Mouse (Mus musculus) kidney, embryonic 16.5 days (tissue): Measurements from ENCODE around the gene Ccdc70. TPM values are rescaled to one million over a fixed set of nuclear protein-coding genes. Genes with fewer than 3 reads are reported as not detected.

ENCODE experiments used
- ATAC-seq: fragments of 200-750 bp; cut with Nextera tagmentation; 2 replicates; pipeline ENCODE4 v1.8.0; 2017; ENCODE audit warnings: moderate TSS enrichment; ENCODE audit not compliant: low FRiP score, low TSS enrichment
- H3K27ac ChIP-seq: fragments of 300-500 bp; sonication (generic); 2 replicates; pipeline ENCODE4 v1.5.1; 2014; ENCODE audit warnings: low read length
- H3K27me3 ChIP-seq: fragments of 300-500 bp; sonication (generic); 2 replicates; pipeline ENCODE4 v1.6.1; 2014; ENCODE audit warnings: low read length, control low read depth, mixed read lengths; ENCODE audit not compliant: insufficient read depth
- H3K36me3 ChIP-seq: fragments of 300-500 bp; sonication (generic); 2 replicates; pipeline ENCODE4 v1.6.1; 2014; ENCODE audit warnings: low read length, control low read depth, mixed read lengths; ENCODE audit not compliant: insufficient read depth
- H3K4me1 ChIP-seq: fragments of 300-500 bp; sonication (generic); 2 replicates; pipeline ENCODE4 v1.6.1; 2014; ENCODE audit warnings: low read length, control low read depth, mixed read lengths; ENCODE audit not compliant: insufficient read depth
- H3K4me2 ChIP-seq: fragments of 300-500 bp; sonication (generic); replicated peaks from 2 replicates; pipeline ENCODE4 v1.6.1; 2014; ENCODE audit warnings: low read depth, low read length
- H3K4me3 ChIP-seq: fragments of 300-500 bp; sonication (generic); 2 replicates; pipeline ENCODE4 v1.5.1; 2014; ENCODE audit warnings: mild to moderate bottlenecking, low read length
- H3K9ac ChIP-seq: fragments of 300-500 bp; sonication (generic); replicated peaks from 2 replicates; pipeline ENCODE4 v1.6.1; 2014; ENCODE audit warnings: low read length
- H3K9me3 ChIP-seq: fragments of 300-500 bp; sonication (generic); 2 replicates; pipeline ENCODE4 v1.6.1; 2016; ENCODE audit warnings: low read length, control low read depth
- WGBS: fragments of 180-500 bp; shearing (Covaris S2); extraction: QIAGEN DNeasy Blood & Tissue Kit; methylation state at CpG from one replicate; pipeline ENCODE4 v1.1.7; 2014; 5-methylcytosine and 5-hydroxymethylcytosine counted together
- polyA plus RNA-seq: library from polyadenylated mRNA; unstranded; fragments of >200 nt; fragmentation: Nextera tagmentation; extraction: Ambion mirVana; gene quantifications from 2 replicates; pipeline ENCODE4 v1.2.1, GENCODE M21; 2015

Ccdc70 gene
- polyA plus RNA-seq, 1 experiment from 2014 or later = not detected

- Histone ChIP-seq H3K9ac (no peak overlapping the region), H3K4me3 (no peak overlapping the region), H3K36me3 (no peaks in the 10 kb centered on the region), H3K27ac (no peak overlapping the region), H3K27me3 (no peaks in the 10 kb centered on the region), H3K4me2 (no peak overlapping the region), H3K4me1 (no peaks in the 10 kb centered on the region), H3K9me3 (no peaks in the 10 kb centered on the region)
- 55% methylated on average over 7 of the region's 7 CpGs for WGBS
- ATAC-seq = no peak
These were observed 52.7 kb downstream of the Ccdc70 start for GRCm38 (mm10) chr8:22022244-22022643.

Other genes with a start within 250 kb of the Ccdc70 start
- not detected in 2 replicates for gene Defa24, start 235.3 kb upstream of the Ccdc70 start, polyA plus RNA-seq
- gene Defb50, start 146.2 kb upstream of the Ccdc70 start, polyA plus RNA-seq = not detected in 2 replicates
- gene Defb2, start 129.8 kb upstream of the Ccdc70 start, polyA plus RNA-seq = not detected in 2 replicates
- gene Defb10, start 110.9 kb upstream of the Ccdc70 start, polyA plus RNA-seq = not detected in 2 replicates
- not detected in 2 replicates for gene Defb9, start 84.4 kb upstream of the Ccdc70 start, polyA plus RNA-seq
- gene Defb11, start 63.4 kb upstream of the Ccdc70 start, polyA plus RNA-seq = not detected in 2 replicates
- not detected in 2 replicates for gene Defb15, start 37.1 kb upstream of the Ccdc70 start, polyA plus RNA-seq
- gene Defb35, start 31.4 kb upstream of the Ccdc70 start, polyA plus RNA-seq = not detected in 2 replicates
- not detected in 2 replicates for gene Defb13, start 23.0 kb upstream of the Ccdc70 start, polyA plus RNA-seq
- not detected in 2 replicates for gene Fam90a1a, start 11.1 kb upstream of the Ccdc70 start, polyA plus RNA-seq
- 0.67 and 0.72 TPM in 2 replicates for gene Atp7b, start 90.5 kb downstream of the Ccdc70 start, polyA plus RNA-seq
- 33.0 and 36.0 TPM in 2 replicates for gene Alg11, start 90.9 kb downstream of the Ccdc70 start, polyA plus RNA-seq
- gene Nek5, start 155.3 kb downstream of the Ccdc70 start, polyA plus RNA-seq = 0.32 and 0.59 TPM in 2 replicates
- gene Nek3, start 196.7 kb downstream of the Ccdc70 start, polyA plus RNA-seq = 5.9 and 7.2 TPM in 2 replicates
- gene Ckap2, start 216.0 kb downstream of the Ccdc70 start, polyA plus RNA-seq = 38.5 and 40.6 TPM in 2 replicates
- gene Vps36, start 223.0 kb downstream of the Ccdc70 start, polyA plus RNA-seq = 35.8 and 39.5 TPM in 2 replicates